Mouse (Mus musculus) forebrain, embryonic 13.5 days (tissue): Measurements from ENCODE around the gene Tyw1. TPM values are rescaled to one million over a fixed set of nuclear protein-coding genes. Genes with fewer than 3 reads are reported as not detected.
"Not testable (repeated sequence)": the region's sequence is repeated elsewhere in the genome, so short reads cannot be mapped to it uniquely, and the experiment has no call there.

Experiments
- ATAC-seq: fragments of 200-750 bp; cut with Nextera tagmentation; 2 replicates; pipeline ENCODE4 v1.8.0; 2017
- H3K27ac ChIP-seq: fragments of 300-500 bp; sonication (generic); 2 replicates; pipeline ENCODE4 v1.5.1; 2015; ENCODE audit warnings: inconsistent platforms, mild to moderate bottlenecking, moderate library complexity
- H3K27me3 ChIP-seq: fragments of 300-500 bp; sonication (generic); 2 replicates; pipeline ENCODE4 v1.6.1; 2015; ENCODE audit warnings: mild to moderate bottlenecking, inconsistent platforms
- H3K36me3 ChIP-seq: fragments of 300-500 bp; sonication (generic); 2 replicates; pipeline ENCODE4 v1.6.1; 2015; ENCODE audit warnings: mild to moderate bottlenecking, inconsistent platforms; ENCODE audit not compliant: poor library complexity, severe bottlenecking
- H3K4me1 ChIP-seq: fragments of 300-500 bp; sonication (generic); 2 replicates; pipeline ENCODE4 v1.6.1; 2015; ENCODE audit warnings: inconsistent platforms
- H3K4me2 ChIP-seq: fragments of 300-500 bp; sonication (generic); 2 replicates; pipeline ENCODE4 v1.6.1; 2015; ENCODE audit warnings: inconsistent platforms, mild to moderate bottlenecking, moderate library complexity
- H3K4me3 ChIP-seq: fragments of 300-500 bp; sonication (generic); 2 replicates; pipeline ENCODE4 v1.5.1; 2015; ENCODE audit warnings: mild to moderate bottlenecking, inconsistent platforms
- H3K9ac ChIP-seq: fragments of 300-500 bp; sonication (generic); 2 replicates; pipeline ENCODE4 v1.6.1; 2015; ENCODE audit warnings: mild to moderate bottlenecking, inconsistent platforms
- H3K9me3 ChIP-seq: fragments of 300-500 bp; sonication (generic); replicated peaks from 2 replicates; pipeline ENCODE4 v1.6.1; 2016; ENCODE audit warnings: inconsistent platforms
- WGBS: fragments of 180-500 bp; shearing (Covaris S2); methylation state at CpG from one replicate; pipeline ENCODE4 v1.1.7; 2015; 5-methylcytosine and 5-hydroxymethylcytosine counted together
- polyA plus RNA-seq: library from polyadenylated mRNA; unstranded; fragments of >200 nt; fragmentation: Nextera tagmentation; extraction: Ambion mirVana; gene quantifications from 2 replicates; pipeline ENCODE4 v1.2.1, GENCODE M21; 2015

Tyw1 gene
- polyA plus RNA-seq, 1 experiment from 2014 or later, result 24.4 TPM

- ATAC-seq, result no peak
- Histone ChIP-seq H3K9me3 (no peaks in the 10 kb centered on the region), H3K9ac (no peak overlapping the region), H3K4me2 (no peak overlapping the region), H3K27me3 (no peaks in the 10 kb centered on the region), H3K36me3 (peaks cover 99% of the 10 kb centered on the region), H3K4me1 (no peaks in the 10 kb centered on the region), H3K27ac (no peak overlapping the region), H3K4me3 (no peak overlapping the region)
- 95% methylated on average over 7 of the region's 7 CpGs for WGBS
These were observed 16.2 kb upstream of the Tyw1 start for GRCm38 (mm10) chr5:130239236-130239635.

DNA sequence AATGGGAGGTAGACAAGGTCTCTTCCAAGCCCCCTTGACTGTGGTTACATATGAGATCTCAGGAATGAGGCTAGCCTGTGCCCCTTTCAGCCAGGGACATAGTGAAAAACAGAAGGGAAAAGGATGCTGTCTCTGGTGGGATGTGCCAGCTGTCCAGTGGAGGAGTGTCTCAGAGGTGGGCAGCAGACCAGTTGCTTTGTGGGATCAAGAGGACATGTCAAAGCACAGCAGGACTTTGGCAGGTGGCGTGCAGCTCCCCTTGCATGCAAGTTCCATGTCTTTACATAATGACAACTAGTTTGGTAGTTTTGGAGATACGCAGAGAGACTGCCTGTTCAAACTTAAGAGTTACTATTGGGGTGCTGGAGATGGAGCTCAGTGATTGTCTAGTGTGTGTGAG lies 15.6 kb upstream of the Tyw1 start:
- Histone ChIP-seq H3K4me1 (no peaks in the 10 kb centered on the region), H3K4me3 (no peak overlapping the region), H3K36me3 (peaks cover 99% of the 10 kb centered on the region), H3K27ac (no peak overlapping the region), H3K9me3 (no peaks in the 10 kb centered on the region), H3K9ac (no peak overlapping the region), H3K4me2 (no peak overlapping the region), H3K27me3 (no peaks in the 10 kb centered on the region)
- 100% methylated on average over 2 of the region's 2 CpGs for WGBS
- no peak for ATAC-seq

DNA sequence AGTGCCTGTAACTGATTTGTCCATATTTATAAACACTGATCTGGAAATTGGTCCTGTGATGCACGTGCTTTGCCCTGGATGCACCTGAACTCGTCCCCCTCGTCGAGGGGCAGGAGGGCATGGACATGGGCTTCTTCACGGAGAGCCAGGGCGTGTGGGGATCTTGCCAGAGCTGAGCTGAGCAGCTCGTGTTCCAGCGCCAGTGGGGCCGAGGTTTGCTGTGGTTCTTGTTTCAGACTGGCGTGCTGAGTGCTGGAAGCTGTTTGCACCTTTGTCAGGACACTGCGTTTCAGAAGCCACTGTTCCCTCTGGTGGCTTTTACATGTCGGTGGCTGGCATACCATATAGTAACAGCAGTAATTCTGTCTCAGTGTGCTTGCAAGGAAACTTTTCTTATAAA lies 14.0 kb upstream of the Tyw1 start:
- Histone ChIP-seq H3K27me3 (no peaks in the 10 kb centered on the region), H3K4me1 (no peaks in the 10 kb centered on the region), H3K4me2 (no peak overlapping the region), H3K4me3 (no peak overlapping the region), H3K9me3 (no peaks in the 10 kb centered on the region), H3K9ac (no peak overlapping the region), H3K27ac (no peak overlapping the region), H3K36me3 (peaks cover 98% of the 10 kb centered on the region)
- ATAC-seq, result no peak
- WGBS, result 95% methylated on average over 12 of the region's 12 CpGs

DNA sequence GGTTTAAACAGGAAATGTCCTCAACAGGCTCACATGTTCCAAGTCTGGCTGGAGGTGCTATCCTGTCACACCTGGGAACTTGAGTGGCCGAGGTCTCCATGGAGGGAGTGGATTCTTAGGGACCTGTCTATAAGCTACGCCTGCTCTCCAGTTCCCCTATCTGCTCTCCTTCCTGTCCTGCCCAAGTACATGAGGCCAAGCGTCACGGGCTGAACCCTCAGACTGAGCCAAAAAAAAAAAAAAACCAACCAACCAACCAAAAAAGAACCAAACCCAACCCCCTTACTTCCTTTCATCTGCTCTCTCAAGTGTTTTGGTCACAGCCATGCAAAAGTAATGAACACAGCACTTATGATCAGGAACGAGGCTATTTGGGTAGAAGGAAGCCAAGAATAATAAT lies 7.6 kb upstream of the Tyw1 start:
- Histone ChIP-seq H3K4me1 (no peaks in the 10 kb centered on the region), H3K9ac (no peak overlapping the region), H3K4me3 (no peak overlapping the region), H3K27ac (no peak overlapping the region), H3K27me3 (no peaks in the 10 kb centered on the region), H3K4me2 (no peak overlapping the region), H3K36me3 (peaks cover 97% of the 10 kb centered on the region), H3K9me3 (no peaks in the 10 kb centered on the region)
- ATAC-seq, result no peak
- 85% methylated on average over 5 of the region's 5 CpGs for WGBS

DNA sequence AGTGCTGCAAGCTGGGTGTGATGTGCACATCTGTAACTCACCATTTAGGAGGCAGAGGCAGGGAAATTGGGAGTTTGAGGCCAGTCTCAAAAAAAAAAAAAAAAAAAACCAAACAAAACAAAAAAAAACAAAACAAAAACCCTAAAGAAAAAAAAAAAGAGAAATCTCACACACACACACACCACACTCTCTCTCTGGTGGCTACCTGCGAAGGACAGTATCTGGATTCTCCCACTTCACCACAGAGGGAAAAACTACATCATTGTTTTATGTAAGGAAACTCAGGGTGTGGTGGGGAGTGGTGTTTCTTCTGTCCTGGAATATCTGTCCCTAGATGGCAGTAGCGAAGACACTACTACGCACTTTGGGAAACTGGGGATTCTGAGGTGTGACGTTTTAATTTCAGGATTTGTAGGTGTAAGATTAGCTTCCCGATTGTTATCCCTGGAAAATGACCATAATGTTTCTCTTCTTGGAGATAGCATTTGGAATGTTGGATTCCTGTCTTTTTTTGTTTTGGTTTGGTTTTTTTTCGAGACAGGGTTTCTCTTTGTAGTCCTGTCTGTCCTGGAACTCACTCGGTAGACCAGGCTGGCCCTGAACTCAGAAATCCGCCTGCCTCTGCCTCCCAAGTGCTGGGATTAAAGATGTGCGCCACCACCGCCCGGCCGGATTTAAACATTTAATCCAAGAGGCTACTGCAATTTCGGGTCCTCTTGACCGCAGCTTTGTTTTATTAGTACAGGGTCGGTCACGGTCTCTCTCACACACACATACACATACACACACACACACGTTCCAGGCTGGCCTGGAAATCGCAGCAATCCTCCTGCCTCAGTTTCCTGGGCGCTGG lies 1.0 kb upstream of the Tyw1 start:
- Histone ChIP-seq H3K27ac (peak overlapping the region; percentile 81; the same call in 1 of the 2 replicates), H3K36me3 (peaks cover 43% of the 10 kb centered on the region), H3K4me1 (peaks cover 27% of the 10 kb centered on the region), H3K4me2 (peak overlapping the region; percentile 83), H3K27me3 (no peaks in the 10 kb centered on the region), H3K9me3 (no peaks in the 10 kb centered on the region), H3K4me3 (peak overlapping the region; percentile 61), H3K9ac (peak overlapping the region; percentile 86)
- WGBS, result 20% methylated on average over 19 of the region's 19 CpGs
- ATAC-seq, result no peak

DNA sequence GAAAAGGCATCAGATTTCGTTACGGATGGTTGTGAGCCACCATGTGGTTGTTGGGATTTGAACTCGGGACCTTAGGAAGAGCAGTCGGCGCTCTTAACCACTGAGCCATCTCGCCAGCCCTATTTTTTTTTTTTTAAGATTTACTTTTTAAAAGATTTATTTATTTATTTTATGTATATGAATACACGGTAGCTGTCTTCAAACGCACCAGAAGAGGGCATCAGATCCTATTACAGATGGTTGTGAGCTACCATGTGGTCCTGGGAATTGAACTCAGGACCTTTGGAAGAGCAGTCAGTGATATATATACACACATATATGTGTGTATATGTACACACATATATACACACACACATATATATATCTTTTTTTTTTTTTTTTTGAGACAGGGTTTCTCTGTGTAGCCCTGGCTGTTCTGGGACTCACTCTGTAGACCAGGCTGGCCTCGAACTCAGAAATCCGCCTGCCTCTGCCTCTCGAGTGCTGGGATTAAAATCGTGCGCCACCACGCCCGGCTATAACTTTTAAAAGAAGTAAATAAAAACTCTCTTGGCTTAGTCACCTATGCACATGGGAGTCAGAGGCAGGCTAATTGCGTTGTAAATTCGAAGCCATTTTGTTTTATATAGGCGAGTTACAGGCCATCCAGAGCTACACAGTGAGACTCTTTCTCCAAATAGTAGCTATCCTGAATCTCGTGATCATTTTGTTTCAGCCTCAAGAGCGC lies 543 bp downstream of the Tyw1 start:
- ATAC-seq, result peak; percentile 0; the same call in 1 of the 2 replicates
- Histone ChIP-seq H3K36me3 (peaks cover 31% of the 10 kb centered on the region), H3K9ac (0 out of 2 replicates have a peak overlapping the region, but pooled peaks have one; percentile 46), H3K4me2 (peak overlapping the region; percentile 83), H3K4me1 (peaks cover 27% of the 10 kb centered on the region), H3K27ac (peak overlapping the region; percentile 54; the same call in 1 of the 2 replicates), H3K4me3 (peak overlapping the region; percentile 61)
- not testable (repeated sequence) for H3K9me3 ChIP-seq, H3K27me3 ChIP-seq
- WGBS, result 31% methylated on average over 20 of the region's 20 CpGs

GRCm38 (mm10) chr5:130256678-130257271 lies 1.4 kb downstream of the Tyw1 start:
- H3K4me1 ChIP-seq, result peaks cover 27% of the 10 kb centered on the region
- H3K4me3 ChIP-seq, result peak overlapping the region; percentile 61
- ATAC-seq, result peak; percentile 97
- H3K27ac ChIP-seq, result peak overlapping the region; percentile 60
- peaks cover 28% of the 10 kb centered on the region for H3K36me3 ChIP-seq
- H3K4me2 ChIP-seq, result peak overlapping the region; percentile 83
- WGBS, result under 1% methylated on average over 25 of the region's 25 CpGs
- peak overlapping the region; percentile 74 for H3K9ac ChIP-seq
- no peaks in the 10 kb centered on the region for H3K9me3 ChIP-seq
- H3K27me3 ChIP-seq, result no peaks in the 10 kb centered on the region

- Histone ChIP-seq H3K9ac (peak overlapping the region; percentile 74), H3K9me3 (no peaks in the 10 kb centered on the region), H3K4me2 (peak overlapping the region; percentile 83), H3K27ac (peak overlapping the region; percentile 60), H3K4me1 (peaks cover 27% of the 10 kb centered on the region), H3K36me3 (peaks cover 25% of the 10 kb centered on the region), H3K4me3 (peak overlapping the region; percentile 61), H3K27me3 (no peaks in the 10 kb centered on the region)
- no peak for ATAC-seq
- WGBS, result 10% methylated on average over 8 of the region's 8 CpGs
These were observed 1.9 kb downstream of the Tyw1 start for GRCm38 (mm10) chr5:130257303-130257702.

DNA sequence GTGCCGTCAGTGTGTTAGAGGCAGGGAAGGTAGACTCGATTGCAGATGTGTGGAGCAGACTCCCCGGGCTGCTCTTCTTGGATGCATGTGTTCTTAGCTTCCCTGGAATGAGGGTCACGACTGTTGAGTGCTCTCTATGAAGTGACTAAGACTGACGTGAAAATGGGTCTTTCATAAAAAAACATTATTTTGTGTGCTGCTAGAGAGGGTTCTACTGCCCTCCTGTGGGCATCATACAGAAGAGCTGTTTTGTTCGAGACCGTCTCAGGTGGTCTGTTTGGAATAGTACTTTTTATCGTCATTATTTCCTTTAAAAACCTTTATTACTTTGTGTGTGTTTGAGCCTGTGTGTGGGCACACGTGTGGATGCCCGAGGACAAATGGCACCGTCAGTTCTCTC lies 8.0 kb downstream of the Tyw1 start:
- no peak for ATAC-seq
- Histone ChIP-seq H3K4me3 (no peak overlapping the region), H3K4me2 (no peak overlapping the region), H3K27me3 (no peaks in the 10 kb centered on the region), H3K4me1 (no peaks in the 10 kb centered on the region), H3K9me3 (no peaks in the 10 kb centered on the region), H3K9ac (no peak overlapping the region), H3K27ac (no peak overlapping the region), H3K36me3 (peaks cover 58% of the 10 kb centered on the region)
- WGBS, result 79% methylated on average over 11 of the region's 11 CpGs

DNA sequence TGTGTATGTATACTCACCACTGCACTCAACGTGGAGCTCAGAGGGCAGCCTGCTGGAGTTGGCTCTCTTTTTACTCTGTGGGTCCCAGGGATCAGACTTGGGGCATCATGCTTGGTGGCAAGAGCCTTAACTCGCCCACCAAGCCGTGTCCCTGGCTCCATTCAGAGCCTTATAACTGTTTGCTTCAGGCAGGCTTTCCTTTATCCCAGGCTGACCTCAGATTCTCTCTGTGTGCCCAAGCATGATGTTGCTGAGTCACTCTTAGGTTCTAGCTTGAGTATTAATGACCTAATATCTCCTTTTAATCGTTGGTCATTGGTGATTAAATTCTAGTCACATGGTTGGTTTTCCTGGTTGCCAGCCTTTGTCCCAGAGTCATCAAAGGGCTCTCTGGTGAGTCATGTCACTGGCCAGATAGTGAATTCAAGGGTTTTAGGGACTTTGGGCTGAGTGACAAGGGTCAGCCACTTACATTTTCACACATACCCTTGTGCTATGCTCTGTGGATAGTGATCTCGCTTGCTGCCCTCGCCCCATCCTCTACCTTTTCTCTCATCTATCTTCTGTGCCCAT lies 9.1 kb downstream of the Tyw1 start:
- Histone ChIP-seq H3K27ac (no peak overlapping the region), H3K4me3 (no peak overlapping the region), H3K9ac (no peak overlapping the region), H3K4me2 (no peak overlapping the region), H3K36me3 (peaks cover 67% of the 10 kb centered on the region), H3K9me3 (no peaks in the 10 kb centered on the region), H3K4me1 (no peaks in the 10 kb centered on the region), H3K27me3 (no peaks in the 10 kb centered on the region)
- no peak for ATAC-seq
- 92% methylated on average over 6 of the region's 6 CpGs for WGBS

GRCm38 (mm10) chr5:130266651-130267050 lies 11.2 kb downstream of the Tyw1 start:
- no peaks in the 10 kb centered on the region for H3K27me3 ChIP-seq
- no peak for ATAC-seq
- H3K9me3 ChIP-seq, result no peaks in the 10 kb centered on the region
- H3K27ac ChIP-seq, result no peak overlapping the region
- H3K4me3 ChIP-seq, result no peak overlapping the region
- 84% methylated on average over 7 of the region's 7 CpGs for WGBS
- H3K4me2 ChIP-seq, result no peak overlapping the region
- H3K9ac ChIP-seq, result no peak overlapping the region
- no peaks in the 10 kb centered on the region for H3K4me1 ChIP-seq
- peaks cover 75% of the 10 kb centered on the region for H3K36me3 ChIP-seq

GRCm38 (mm10) chr5:130267316-130267715 lies 11.9 kb downstream of the Tyw1 start:
- no peak overlapping the region for H3K4me3 ChIP-seq
- peaks cover 78% of the 10 kb centered on the region for H3K36me3 ChIP-seq
- no peak for ATAC-seq
- H3K9ac ChIP-seq, result no peak overlapping the region
- H3K4me1 ChIP-seq, result no peaks in the 10 kb centered on the region
- H3K4me2 ChIP-seq, result no peak overlapping the region
- H3K27ac ChIP-seq, result no peak overlapping the region
- H3K27me3 ChIP-seq, result no peaks in the 10 kb centered on the region
- 94% methylated on average over 1 of the region's 1 CpGs for WGBS
- H3K9me3 ChIP-seq, result no peaks in the 10 kb centered on the region
